Mouse (Mus musculus) brown adipose tissue, adult 24 weeks (tissue): ENCODE data around the gene Zfp978. TPM values are rescaled to one million over a fixed set of nuclear protein-coding genes. Genes with fewer than 3 reads are reported as not detected.
"Not testable (repeated sequence)": the region's sequence is repeated elsewhere in the genome, so short reads cannot be mapped to it uniquely, and the experiment has no call there.

Source experiments
- H3K27ac ChIP-seq: fragments of 200-500 bp; replicated peaks from 2 replicates; pipeline ENCODE4 v1.5.1; 2012; ENCODE audit warnings: low read depth, mild to moderate bottlenecking, low read length
- H3K4me1 ChIP-seq: fragments of 200-500 bp; 2 replicates; pipeline ENCODE4 v1.6.1; 2012; ENCODE audit warnings: low read length, mixed read lengths; ENCODE audit not compliant: control insufficient read depth, insufficient read depth, insufficient read length
- H3K4me3 ChIP-seq: fragments of 200-500 bp; 2 replicates; pipeline ENCODE4 v1.5.1; 2012; ENCODE audit warnings: low read depth, mild to moderate bottlenecking, low read length, moderate library complexity; ENCODE audit not compliant: insufficient read depth
- polyA plus RNA-seq: library from polyadenylated mRNA; stranded (reverse); fragments of >200 nt; gene quantifications from 2 replicates; pipeline ENCODE4 v1.2.4, GENCODE M21; 2012; ENCODE audit not compliant: missing spikeins, insufficient read depth, insufficient read length

Gene Zfp978
- polyA plus RNA-seq, 1 experiment, result not detected

GRCm38 (mm10) chr4:147347300-147347699 is 13.8 kb upstream of the Zfp978 start:
- not testable (repeated sequence) for H3K4me3 ChIP-seq, H3K4me1 ChIP-seq, H3K27ac ChIP-seq

GRCm38 (mm10) chr4:147347880-147348279 is 13.2 kb upstream of the Zfp978 start:
- not testable (repeated sequence) for H3K4me3 ChIP-seq, H3K27ac ChIP-seq, H3K4me1 ChIP-seq

DNA sequence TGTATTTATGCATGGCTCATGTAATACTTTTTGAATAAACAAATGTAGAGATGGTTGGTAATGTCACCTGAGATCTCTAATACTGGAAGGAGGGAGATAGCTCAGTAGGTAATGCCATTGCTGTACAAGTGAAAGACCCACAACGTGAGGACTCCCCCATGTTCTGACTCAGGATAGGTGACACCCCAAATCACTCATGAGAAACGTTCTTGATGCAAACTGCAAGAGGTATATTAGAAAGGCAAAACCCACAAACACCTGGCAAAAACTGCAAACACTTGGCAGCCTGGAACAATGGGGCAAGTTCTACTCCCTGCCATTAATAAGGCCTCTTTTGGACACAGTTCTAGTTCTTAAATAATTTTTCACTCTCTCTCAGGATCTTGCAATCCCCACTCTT is 12.7 kb upstream of the Zfp978 start:
- not testable (repeated sequence) for H3K4me1 ChIP-seq, H3K4me3 ChIP-seq, H3K27ac ChIP-seq

- H3K4me1 ChIP-seq, H3K4me3 ChIP-seq, H3K27ac ChIP-seq: not testable (repeated sequence)
Observed at GRCm38 (mm10) chr4:147348906-147349686, 12.0 kb upstream of the Zfp978 start.

- H3K27ac ChIP-seq, H3K4me3 ChIP-seq, H3K4me1 ChIP-seq: not testable (repeated sequence)
Observed at GRCm38 (mm10) chr4:147349687-147350415, 11.3 kb upstream of the Zfp978 start.

GRCm38 (mm10) chr4:147350541-147350940 is 10.6 kb upstream of the Zfp978 start:
- H3K4me1 ChIP-seq, H3K4me3 ChIP-seq, H3K27ac ChIP-seq: not testable (repeated sequence)

- H3K4me1 ChIP-seq, H3K4me3 ChIP-seq, H3K27ac ChIP-seq: not testable (repeated sequence)
Observed at GRCm38 (mm10) chr4:147351376-147351980, 9.6 kb upstream of the Zfp978 start.

DNA sequence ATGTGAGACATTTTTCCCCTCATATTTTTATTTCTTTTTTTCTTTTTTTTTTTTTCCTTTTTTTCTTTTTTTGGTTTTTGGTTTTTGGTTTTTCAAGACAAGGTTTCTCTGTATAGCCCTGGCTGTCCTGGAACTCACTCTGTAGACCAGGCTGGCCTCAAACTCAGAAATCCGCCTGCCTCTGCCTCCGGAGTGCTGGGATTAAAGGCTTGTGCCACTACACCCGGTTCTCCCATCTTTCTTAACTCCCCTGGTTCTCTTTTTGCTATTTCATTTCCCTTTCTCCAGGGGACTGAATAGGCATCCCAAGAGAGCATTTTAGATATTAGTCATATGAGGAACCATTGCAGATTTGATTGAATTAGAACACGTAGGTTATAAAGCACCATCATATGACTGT is 7.5 kb upstream of the Zfp978 start:
- not testable (repeated sequence) for H3K27ac ChIP-seq, H3K4me3 ChIP-seq, H3K4me1 ChIP-seq

DNA sequence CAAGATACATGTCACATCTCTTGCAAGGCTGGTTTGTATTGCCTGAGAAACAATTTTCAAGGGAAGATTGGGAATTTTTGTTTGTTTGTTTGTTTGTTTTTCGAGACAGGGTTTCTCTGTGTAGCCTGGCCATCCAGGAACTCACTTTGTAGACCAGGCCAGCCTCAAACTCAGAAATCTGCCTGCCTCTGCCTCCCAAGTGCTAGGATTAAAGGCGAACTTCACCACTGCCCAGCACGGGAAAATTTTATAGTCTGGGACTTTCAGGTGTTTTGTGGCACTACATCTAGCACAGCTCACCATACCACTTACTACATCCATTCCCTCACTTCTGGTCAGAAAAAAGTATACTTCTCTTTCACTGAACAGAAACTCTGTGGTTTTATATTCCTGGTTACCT is 5.1 kb upstream of the Zfp978 start:
- H3K27ac ChIP-seq, result not testable (repeated sequence)

DNA sequence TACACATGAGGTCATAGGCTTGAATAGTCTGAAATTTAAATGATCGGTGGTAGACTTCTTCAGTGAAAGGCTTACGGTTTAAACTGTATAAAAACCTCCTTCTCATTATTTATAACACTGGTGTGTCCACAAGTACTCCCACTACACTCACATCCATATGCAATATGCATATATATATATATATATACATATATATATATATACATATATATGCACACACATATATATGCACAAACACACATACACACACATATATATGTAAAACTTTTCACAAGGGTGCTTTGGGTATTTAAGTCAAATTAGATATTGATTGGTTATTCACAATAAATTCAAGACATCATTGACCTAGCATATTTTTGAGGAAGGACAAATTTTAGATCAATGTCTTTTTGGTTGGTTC is 3.9 kb upstream of the Zfp978 start:
- not testable (repeated sequence) for H3K27ac ChIP-seq, H3K4me1 ChIP-seq, H3K4me3 ChIP-seq

More for the DNA sequence above, 5.1 kb upstream of the Zfp978 start:
- not testable (repeated sequence) for H3K4me3 ChIP-seq, H3K4me1 ChIP-seq

DNA sequence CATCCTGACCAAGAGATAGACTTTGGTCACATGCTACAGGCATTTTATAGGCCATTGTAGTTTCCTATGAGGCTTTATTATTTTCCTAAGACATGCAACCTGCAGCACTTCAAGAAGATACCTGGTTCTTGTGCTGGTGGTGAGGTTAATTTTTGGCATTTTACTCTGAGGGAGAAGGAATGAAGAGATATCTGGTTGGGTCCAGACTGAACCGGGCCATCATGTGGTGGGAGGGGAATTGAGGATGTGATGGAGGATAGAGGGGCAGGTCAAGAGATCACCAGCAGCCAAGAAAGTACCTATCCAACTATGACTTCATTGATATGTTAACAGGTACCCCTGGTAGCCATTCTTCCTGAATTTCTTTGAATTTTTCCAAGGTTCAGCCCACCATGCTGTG is 769 bp downstream of the Zfp978 start:
- H3K4me3 ChIP-seq, H3K27ac ChIP-seq, H3K4me1 ChIP-seq: not testable (repeated sequence)

GRCm38 (mm10) chr4:147369564-147369963 is 8.5 kb downstream of the Zfp978 start:
- not testable (repeated sequence) for H3K27ac ChIP-seq, H3K4me3 ChIP-seq, H3K4me1 ChIP-seq

GRCm38 (mm10) chr4:147383199-147383598 is 22.1 kb downstream of the Zfp978 start:
- not testable (repeated sequence) for H3K4me3 ChIP-seq, H3K4me1 ChIP-seq

GRCm38 (mm10) chr4:147397201-147397600 is 36.1 kb downstream of the Zfp978 start:
- not testable (repeated sequence) for H3K4me3 ChIP-seq

More at GRCm38 (mm10) chr4:147383199-147383598, 22.1 kb downstream of the Zfp978 start:
- not testable (repeated sequence) for H3K27ac ChIP-seq

DNA sequence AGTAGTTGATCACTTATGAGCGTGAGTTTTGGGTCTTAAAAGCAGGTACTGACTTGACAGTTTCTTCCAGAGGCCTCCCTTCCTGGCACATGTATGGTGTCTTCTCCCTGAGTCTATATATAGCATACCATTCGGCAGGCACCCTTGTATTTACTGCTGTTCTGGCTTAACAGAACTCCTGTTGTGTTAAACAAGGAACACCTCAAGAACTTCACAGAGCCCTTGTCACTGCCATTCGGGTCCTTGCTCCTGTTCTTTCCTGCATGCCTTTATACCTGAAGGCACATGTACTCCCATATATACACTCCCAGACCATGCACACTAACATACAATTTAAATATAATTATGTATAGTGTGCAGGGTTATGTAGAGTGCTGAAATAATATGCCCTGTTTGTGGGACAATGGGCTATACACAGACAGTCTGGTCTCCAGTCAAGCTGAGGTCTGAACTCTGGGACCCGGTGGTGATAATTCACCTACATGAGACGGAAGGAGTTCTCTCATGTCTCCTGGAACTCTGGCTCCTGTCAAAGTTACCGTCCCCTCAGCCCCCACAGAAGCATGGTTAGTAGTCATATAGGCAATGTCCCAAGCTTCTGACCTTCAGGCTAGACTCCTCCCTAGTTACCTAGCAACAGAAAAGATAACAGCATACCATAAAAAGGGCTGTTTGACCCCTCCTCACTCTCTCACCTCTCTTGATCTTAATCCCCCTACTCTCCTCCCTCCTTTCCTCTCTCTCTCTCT is 37.0 kb downstream of the Zfp978 start:
- not testable (repeated sequence) for H3K4me3 ChIP-seq, H3K4me1 ChIP-seq, H3K27ac ChIP-seq

More at GRCm38 (mm10) chr4:147397201-147397600, 36.1 kb downstream of the Zfp978 start:
- not testable (repeated sequence) for H3K27ac ChIP-seq, H3K4me1 ChIP-seq
